Mouse (Mus musculus): ENCODE results near the gene Tcte1. TPM values are rescaled to one million over a fixed set of nuclear protein-coding genes. Genes with fewer than 3 reads are reported as not detected.
A peak's percentile ranks its signal among the peaks of the same experiment; 100 is the strongest.

The Tcte1 gene
- polyA plus RNA-seq, 1 experiment from 2014 or later: 2.1 TPM

DNA sequence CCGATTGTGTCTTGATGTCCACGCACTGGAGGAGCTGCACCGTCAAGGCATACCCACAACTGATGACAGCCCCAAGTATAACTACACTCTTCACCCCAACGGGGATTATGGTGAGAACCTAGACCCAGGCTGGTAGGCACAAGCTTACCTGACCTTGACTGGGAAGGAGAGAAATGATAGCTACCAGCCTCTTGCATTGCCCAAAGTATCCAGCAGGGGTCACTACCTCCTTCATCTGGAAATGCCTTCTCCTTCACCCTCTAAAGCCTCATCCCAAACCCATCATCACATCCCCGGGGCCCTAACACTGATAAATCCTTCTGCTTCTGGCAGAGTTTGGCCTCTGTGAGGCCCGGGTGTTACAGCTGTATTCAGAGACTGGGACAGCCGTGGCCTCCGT lies 6.7 kb upstream of the Tcte1 start:
- peak; percentile 61 for ATAC-seq
- H3K9ac ChIP-seq: 0 out of 2 replicates have a peak overlapping the region, but pooled peaks have one; percentile 16
- no peak overlapping the region for H3K4me2 ChIP-seq
- no peak overlapping the region for H3K4me3 ChIP-seq
- H3K27me3 ChIP-seq: no peaks in the 10 kb centered on the region
- peaks cover 44% of the 10 kb centered on the region for H3K36me3 ChIP-seq (ENCODE audit: poor library complexity, severe bottlenecking)
- no peaks in the 10 kb centered on the region for H3K9me3 ChIP-seq (replicated peaks)
- H3K4me1 ChIP-seq: peaks cover 3% of the 10 kb centered on the region; the same call in 1 of the 2 replicates
- WGBS: 55% methylated on average over 8 of the region's 8 CpGs
- H3K27ac ChIP-seq: no peak overlapping the region

DNA sequence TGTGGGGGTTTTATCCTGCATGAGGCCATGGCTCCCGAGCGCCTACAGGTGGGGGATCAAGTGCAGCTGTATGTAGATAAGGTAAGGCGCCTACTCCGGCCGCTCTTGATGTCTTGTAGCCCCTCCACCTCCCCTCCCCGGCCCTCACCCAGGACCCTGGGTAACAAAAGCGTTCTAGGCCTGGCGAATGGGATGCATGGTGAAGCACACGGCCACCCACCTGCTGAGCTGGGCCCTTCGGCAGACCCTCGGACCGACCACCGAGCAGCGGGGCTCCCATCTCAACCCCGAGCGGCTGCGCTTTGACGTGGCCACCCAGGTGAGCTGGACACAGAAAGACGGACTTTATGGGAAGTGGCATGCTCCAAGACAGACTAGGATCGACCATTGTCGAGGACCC lies 6.1 kb upstream of the Tcte1 start:
- WGBS: 93% methylated on average over 21 of the region's 21 CpGs

GRCm38 (mm10) chr17:45517549-45518215 lies 5.6 kb upstream of the Tcte1 start:
- H3K9me3 ChIP-seq (replicated peaks): no peaks in the 10 kb centered on the region
- peaks cover 44% of the 10 kb centered on the region for H3K36me3 ChIP-seq (ENCODE audit: poor library complexity, severe bottlenecking)
- no peak for ATAC-seq
- H3K4me2 ChIP-seq: no peak overlapping the region
- no peak overlapping the region for H3K4me3 ChIP-seq
- H3K4me1 ChIP-seq: peaks cover 7% of the 10 kb centered on the region
- no peaks in the 10 kb centered on the region for H3K27me3 ChIP-seq
- no peak overlapping the region for H3K27ac ChIP-seq
- WGBS: 88% methylated on average over 28 of the region's 28 CpGs
- H3K9ac ChIP-seq: no peak overlapping the region

More for the DNA sequence above, 6.1 kb upstream of the Tcte1 start:
- Histone ChIP-seq H3K4me1 (peaks cover 3% of the 10 kb centered on the region; the same call in 1 of the 2 replicates), H3K27me3 (no peaks in the 10 kb centered on the region), H3K27ac (no peak overlapping the region), H3K9me3 (replicated peaks) (no peaks in the 10 kb centered on the region), H3K4me3 (no peak overlapping the region), H3K36me3 (ENCODE audit: poor library complexity, severe bottlenecking) (peaks cover 44% of the 10 kb centered on the region), H3K4me2 (no peak overlapping the region), H3K9ac (0 out of 2 replicates have a peak overlapping the region, but pooled peaks have one; percentile 16)
- no peak; the same call in 1 of the 2 replicates for ATAC-seq

GRCm38 (mm10) chr17:45518766-45519475 lies 4.3 kb upstream of the Tcte1 start:
- Histone ChIP-seq H3K27ac (peak overlapping the region; percentile 35), H3K36me3 (ENCODE audit: poor library complexity, severe bottlenecking) (peaks cover 44% of the 10 kb centered on the region), H3K27me3 (no peaks in the 10 kb centered on the region), H3K4me2 (no peak overlapping the region), H3K9me3 (replicated peaks) (no peaks in the 10 kb centered on the region), H3K4me3 (no peak overlapping the region), H3K9ac (no peak overlapping the region), H3K4me1 (peaks cover 15% of the 10 kb centered on the region)
- WGBS: 85% methylated on average over 12 of the region's 12 CpGs
- no peak for ATAC-seq

DNA sequence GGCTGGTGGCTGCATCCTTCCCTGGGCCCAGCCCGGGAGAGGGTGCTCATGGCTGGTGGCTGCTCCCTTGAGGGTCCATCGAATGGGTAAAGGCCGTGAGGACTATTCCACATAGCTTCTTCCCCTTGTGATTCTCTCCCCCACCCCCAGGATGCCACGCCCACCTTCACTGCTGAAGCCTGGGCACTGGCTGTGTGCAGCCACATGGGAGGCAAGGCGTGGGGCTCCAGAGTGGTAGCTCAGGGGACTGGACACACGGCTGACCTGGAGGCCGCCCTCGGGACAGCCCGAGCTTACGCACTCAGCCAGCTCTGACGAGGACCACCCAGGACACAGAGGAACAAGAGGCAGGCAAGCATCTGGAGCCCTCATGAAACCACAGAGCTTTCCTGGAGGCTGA lies 3.1 kb upstream of the Tcte1 start:
- Histone ChIP-seq H3K27ac (no peak overlapping the region), H3K4me3 (no peak overlapping the region), H3K27me3 (peaks cover 10% of the 10 kb centered on the region), H3K9me3 (replicated peaks) (no peaks in the 10 kb centered on the region), H3K4me2 (no peak overlapping the region), H3K36me3 (ENCODE audit: poor library complexity, severe bottlenecking) (peaks cover 36% of the 10 kb centered on the region), H3K4me1 (peaks cover 15% of the 10 kb centered on the region), H3K9ac (no peak overlapping the region)
- 86% methylated on average over 11 of the region's 11 CpGs for WGBS
- no peak for ATAC-seq

GRCm38 (mm10) chr17:45524961-45525360 lies 1.7 kb downstream of the Tcte1 start:
- 75% methylated on average over 4 of the region's 4 CpGs for WGBS
- H3K4me2 ChIP-seq: no peak overlapping the region
- H3K9me3 ChIP-seq (replicated peaks): no peaks in the 10 kb centered on the region
- H3K4me1 ChIP-seq: peaks cover 12% of the 10 kb centered on the region
- no peak overlapping the region for H3K9ac ChIP-seq
- peaks cover 7% of the 10 kb centered on the region for H3K36me3 ChIP-seq (ENCODE audit: poor library complexity, severe bottlenecking)
- no peak for ATAC-seq
- no peak overlapping the region for H3K4me3 ChIP-seq
- peaks cover 30% of the 10 kb centered on the region for H3K27me3 ChIP-seq
- H3K27ac ChIP-seq: no peak overlapping the region

DNA sequence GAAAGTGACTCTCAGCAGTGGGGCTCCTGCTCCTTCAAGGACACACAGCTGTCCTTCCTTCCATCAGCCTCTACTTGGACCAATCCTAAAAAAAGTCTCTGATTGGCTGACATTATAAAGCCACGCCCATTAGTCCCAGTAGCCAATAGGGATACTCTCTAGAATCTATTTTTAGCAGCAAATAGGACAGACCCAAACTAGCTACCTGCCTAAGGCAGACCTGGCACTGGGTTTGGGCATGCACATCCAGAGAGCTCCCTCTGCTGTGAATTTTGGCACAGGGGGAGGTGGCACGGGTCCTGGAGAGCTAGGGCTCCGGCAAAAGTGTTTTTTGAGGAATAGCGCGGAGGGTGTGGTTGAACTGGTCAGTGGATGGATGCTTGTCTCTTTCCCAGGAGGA lies 3.3 kb downstream of the Tcte1 start:
- ATAC-seq: no peak
- Histone ChIP-seq H3K27me3 (peaks cover 37% of the 10 kb centered on the region), H3K4me2 (no peak overlapping the region), H3K4me1 (peaks cover 17% of the 10 kb centered on the region), H3K27ac (no peak overlapping the region), H3K9ac (no peak overlapping the region), H3K4me3 (no peak overlapping the region), H3K36me3 (ENCODE audit: poor library complexity, severe bottlenecking) (no peaks in the 10 kb centered on the region), H3K9me3 (replicated peaks) (no peaks in the 10 kb centered on the region)
- 21% methylated on average over 5 of the region's 5 CpGs for WGBS

GRCm38 (mm10) chr17:45530346-45530782 lies 7.1 kb downstream of the Tcte1 start:
- Histone ChIP-seq H3K9ac (no peak overlapping the region), H3K27ac (peak overlapping the region; percentile 66), H3K4me1 (peaks cover 5% of the 10 kb centered on the region; the same call in 1 of the 2 replicates), H3K36me3 (ENCODE audit: poor library complexity, severe bottlenecking) (no peaks in the 10 kb centered on the region), H3K9me3 (replicated peaks) (no peaks in the 10 kb centered on the region), H3K27me3 (peaks cover 50% of the 10 kb centered on the region), H3K4me2 (no peak overlapping the region), H3K4me3 (no peak overlapping the region)
- WGBS: 61% methylated on average over 13 of the region's 13 CpGs
- peak; percentile 89 for ATAC-seq

DNA sequence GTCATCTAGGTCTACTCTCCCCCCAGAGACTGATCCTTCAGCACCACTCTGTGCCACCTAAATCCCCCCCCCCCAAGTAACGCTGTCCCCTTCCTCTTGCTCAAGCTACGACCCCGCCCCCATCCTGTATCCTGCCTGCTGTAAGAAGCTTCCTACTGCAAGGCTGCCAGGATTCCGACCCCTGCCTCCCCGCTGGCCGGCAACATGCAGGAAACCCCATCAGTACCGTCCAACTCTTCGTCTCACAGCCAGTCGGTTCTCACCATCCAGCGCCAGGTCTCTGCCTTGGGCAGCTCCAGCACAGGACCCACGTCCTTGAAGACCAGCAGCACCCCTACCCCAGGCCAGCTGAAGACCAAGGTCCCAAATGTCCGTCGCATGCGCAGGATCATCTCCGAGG lies 9.7 kb downstream of the Tcte1 start:
- no peak for ATAC-seq
- Histone ChIP-seq H3K4me3 (no peak overlapping the region), H3K36me3 (ENCODE audit: poor library complexity, severe bottlenecking) (no peaks in the 10 kb centered on the region), H3K9ac (no peak overlapping the region), H3K4me1 (peaks cover 5% of the 10 kb centered on the region; the same call in 1 of the 2 replicates), H3K4me2 (no peak overlapping the region), H3K27me3 (peaks cover 57% of the 10 kb centered on the region), H3K9me3 (replicated peaks) (no peaks in the 10 kb centered on the region), H3K27ac (no peak overlapping the region)
- WGBS: 60% methylated on average over 15 of the region's 15 CpGs

- H3K9me3 ChIP-seq (replicated peaks): no peaks in the 10 kb centered on the region
- no peak for ATAC-seq
- no peaks in the 10 kb centered on the region for H3K36me3 ChIP-seq (ENCODE audit: poor library complexity, severe bottlenecking)
- peaks cover 53% of the 10 kb centered on the region for H3K27me3 ChIP-seq
- no peak overlapping the region for H3K9ac ChIP-seq
- H3K4me1 ChIP-seq: no peaks in the 10 kb centered on the region
- no peak overlapping the region for H3K27ac ChIP-seq
- H3K4me2 ChIP-seq: no peak overlapping the region
- WGBS: 11% methylated on average over 5 of the region's 5 CpGs
- H3K4me3 ChIP-seq: no peak overlapping the region
Observed at GRCm38 (mm10) chr17:45536264-45536663, 13.0 kb downstream of the Tcte1 start.

GRCm38 (mm10) chr17:45538394-45538793 lies 15.2 kb downstream of the Tcte1 start:
- Histone ChIP-seq H3K9me3 (replicated peaks) (no peaks in the 10 kb centered on the region), H3K27me3 (peaks cover 56% of the 10 kb centered on the region)
- 66% methylated on average over 4 of the region's 4 CpGs for WGBS

GRCm38 (mm10) chr17:45539664-45540063 lies 16.4 kb downstream of the Tcte1 start:
- H3K27me3 ChIP-seq: peaks cover 59% of the 10 kb centered on the region
- peaks cover 4% of the 10 kb centered on the region for H3K36me3 ChIP-seq (ENCODE audit: poor library complexity, severe bottlenecking)
- no peak overlapping the region for H3K4me3 ChIP-seq
- WGBS: 82% methylated on average over 21 of the region's 21 CpGs
- peaks cover 20% of the 10 kb centered on the region for H3K4me1 ChIP-seq
- H3K4me2 ChIP-seq: no peak overlapping the region
- H3K9ac ChIP-seq: no peak overlapping the region
- no peaks in the 10 kb centered on the region for H3K9me3 ChIP-seq (replicated peaks)
- ATAC-seq: no peak
- H3K27ac ChIP-seq: no peak overlapping the region

More at GRCm38 (mm10) chr17:45538394-45538793, 15.2 kb downstream of the Tcte1 start:
- no peak overlapping the region for H3K4me3 ChIP-seq
- H3K4me2 ChIP-seq: no peak overlapping the region
- peaks cover 7% of the 10 kb centered on the region; the same call in 1 of the 2 replicates for H3K4me1 ChIP-seq
- H3K27ac ChIP-seq: no peak overlapping the region
- H3K36me3 ChIP-seq (ENCODE audit: poor library complexity, severe bottlenecking): no peaks in the 10 kb centered on the region
- ATAC-seq: no peak
- no peak overlapping the region for H3K9ac ChIP-seq
